Mouse (Mus musculus) neural tube, embryonic 15.5 days (tissue): ENCODE data around the gene Iqcc. TPM values are rescaled to one million over a fixed set of nuclear protein-coding genes. Genes with fewer than 3 reads are reported as not detected.

Experiments
- ATAC-seq: fragments of 200-750 bp; cut with Nextera tagmentation; 2 replicates; pipeline ENCODE4 v1.8.0; 2017; ENCODE audit warnings: mild to moderate bottlenecking, moderate TSS enrichment, moderate library complexity; ENCODE audit not compliant: low FRiP score
- H3K27ac ChIP-seq: fragments of 300-500 bp; sonication (generic); replicated peaks from 2 replicates; pipeline ENCODE4 v1.5.1; 2015; ENCODE audit warnings: mild to moderate bottlenecking, inconsistent platforms
- H3K27me3 ChIP-seq: fragments of 300-500 bp; sonication (generic); replicated peaks from 2 replicates; pipeline ENCODE4 v1.6.1; 2015; ENCODE audit warnings: inconsistent platforms
- H3K36me3 ChIP-seq: fragments of 300-500 bp; sonication (generic); 2 replicates; pipeline ENCODE4 v1.6.1; 2015; ENCODE audit warnings: inconsistent platforms
- H3K4me1 ChIP-seq: fragments of 300-500 bp; sonication (generic); 2 replicates; pipeline ENCODE4 v1.6.1; 2015; ENCODE audit warnings: inconsistent platforms
- H3K4me2 ChIP-seq: fragments of 300-500 bp; sonication (generic); 2 replicates; pipeline ENCODE4 v1.6.1; 2015; ENCODE audit warnings: inconsistent platforms, mild to moderate bottlenecking, moderate library complexity
- H3K4me3 ChIP-seq: fragments of 300-500 bp; sonication (generic); replicated peaks from 2 replicates; pipeline ENCODE4 v1.5.1; 2015; ENCODE audit warnings: mild to moderate bottlenecking, inconsistent platforms
- H3K9ac ChIP-seq: fragments of 300-500 bp; sonication (generic); replicated peaks from 2 replicates; pipeline ENCODE4 v1.6.1; 2015; ENCODE audit warnings: mild to moderate bottlenecking, inconsistent platforms
- H3K9me3 ChIP-seq: fragments of 300-500 bp; sonication (generic); replicated peaks from 2 replicates; pipeline ENCODE4 v1.6.1; 2016; ENCODE audit warnings: inconsistent platforms
- WGBS: fragments of 180-500 bp; shearing (Covaris S2); methylation state at CpG from one replicate; pipeline ENCODE4 v1.1.7; 2015; ENCODE audit warnings: mixed read lengths; 5-methylcytosine and 5-hydroxymethylcytosine counted together
- polyA plus RNA-seq: library from polyadenylated mRNA; unstranded; fragments of >200 nt; fragmentation: Nextera tagmentation; extraction: Ambion mirVana; gene quantifications from 2 replicates; pipeline ENCODE4 v1.2.1, GENCODE M21; 2015

The Iqcc gene
- polyA plus RNA-seq, 1 experiment from 2014 or later = 34.5 TPM

- Histone ChIP-seq H3K9ac (no peak overlapping the region), H3K4me1 (peaks cover 8% of the 10 kb centered on the region), H3K4me2 (no peak overlapping the region), H3K9me3 (no peaks in the 10 kb centered on the region), H3K27ac (no peak overlapping the region), H3K4me3 (no peak overlapping the region), H3K36me3 (no peaks in the 10 kb centered on the region), H3K27me3 (no peaks in the 10 kb centered on the region)
- no peak for ATAC-seq
- WGBS = 34% methylated on average over 7 of the region's 8 CpGs
These were observed 43.6 kb downstream of the Iqcc start for GRCm38 (mm10) chr4:129575171-129575844.

DNA sequence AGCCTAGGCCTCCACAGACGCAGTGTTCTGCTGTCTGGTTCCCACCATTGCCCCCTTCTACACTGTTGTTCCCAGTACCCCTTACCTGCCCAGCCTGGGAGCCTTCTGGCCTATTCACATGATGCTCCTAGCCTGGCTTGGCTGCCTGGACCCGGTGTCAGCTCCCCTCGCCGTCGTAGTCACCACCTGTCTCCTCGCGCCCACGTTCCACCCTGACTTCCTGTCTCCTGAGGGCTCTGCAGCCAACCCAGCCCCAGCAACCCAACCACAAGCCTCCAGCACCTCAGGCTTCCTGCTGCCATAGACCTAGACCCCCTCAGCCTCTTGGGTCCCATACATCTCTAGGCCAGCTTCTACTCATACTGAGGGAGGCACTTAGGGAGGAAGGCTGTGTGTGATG is 45.5 kb downstream of the Iqcc start, which contains the start of gene Lck:
TSS of gene Lck (minus strand) at position 212 of the 400 bp plus-strand sequence.
- Histone ChIP-seq H3K4me1 (peaks cover 8% of the 10 kb centered on the region), H3K4me2 (no peak within 1 kb of the TSS), H3K36me3 (no peaks in the 10 kb centered on the region), H3K27me3 (no peaks in the 10 kb centered on the region), H3K27ac (no peak within 1 kb of the TSS), H3K4me3 (no peak within 1 kb of the TSS), H3K9me3 (no peaks in the 10 kb centered on the region), H3K9ac (no peak within 1 kb of the TSS)
- no peak for ATAC-seq
- whole genome bisulfite sequencing = 95% methylated on average over 8 of the region's 8 CpGs

- H3K27me3 ChIP-seq = no peaks in the 10 kb centered on the region
- no peaks in the 10 kb centered on the region for H3K36me3 ChIP-seq
- H3K9ac ChIP-seq = no peak overlapping the region
- no peak overlapping the region for H3K4me2 ChIP-seq
- 95% methylated on average over 4 of the region's 4 CpGs for WGBS
- no peak overlapping the region for H3K27ac ChIP-seq
- ATAC-seq = no peak
- peaks cover 8% of the 10 kb centered on the region for H3K4me1 ChIP-seq
- H3K9me3 ChIP-seq = no peaks in the 10 kb centered on the region
- H3K4me3 ChIP-seq = no peak overlapping the region
These were observed 45.9 kb downstream of the Iqcc start for GRCm38 (mm10) chr4:129573093-129573370.

DNA sequence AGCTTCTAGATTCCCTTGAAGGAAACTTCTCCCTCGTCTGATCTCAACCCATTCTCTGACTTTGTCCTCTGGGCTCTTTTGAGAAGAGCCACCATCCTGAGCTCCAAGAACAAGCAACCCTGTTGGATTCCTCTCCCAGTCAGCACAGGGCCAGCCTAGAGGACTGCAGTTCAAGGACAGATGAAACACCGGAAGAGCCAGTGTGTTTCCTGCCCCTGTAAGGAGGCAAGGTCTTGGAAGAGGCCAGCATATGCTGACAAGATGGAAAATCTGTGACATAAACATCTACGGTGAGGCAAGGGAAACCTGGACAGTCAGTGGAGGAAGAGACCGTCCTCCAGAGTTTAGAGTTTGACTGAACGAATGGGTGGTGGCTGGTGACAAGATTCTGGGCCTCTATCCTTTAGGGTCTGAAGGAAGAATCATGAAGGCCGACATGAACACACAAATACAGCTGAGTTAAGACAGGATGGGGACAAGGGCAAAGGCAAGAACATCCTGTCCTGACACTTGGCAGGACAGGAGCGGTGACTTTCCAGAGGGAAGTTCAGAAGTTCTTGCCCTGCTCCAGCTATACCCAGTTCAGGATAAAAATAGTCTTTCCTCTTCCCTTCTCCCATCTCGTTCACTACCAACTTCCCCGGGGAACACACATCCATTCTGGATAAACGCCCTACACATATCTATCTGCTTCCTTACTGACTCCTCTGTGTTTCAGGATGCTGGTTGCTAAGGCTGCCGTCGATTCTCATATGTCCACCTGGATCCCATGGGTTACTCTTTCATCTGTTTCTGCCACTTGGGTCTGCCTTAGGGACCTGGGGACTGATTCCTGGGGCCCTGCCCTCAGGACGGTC is 46.4 kb downstream of the Iqcc start:
- H3K4me3 ChIP-seq = no peak overlapping the region
- H3K27me3 ChIP-seq = no peaks in the 10 kb centered on the region
- no peak overlapping the region for H3K27ac ChIP-seq
- H3K4me1 ChIP-seq = peaks cover 8% of the 10 kb centered on the region
- H3K4me2 ChIP-seq = no peak overlapping the region
- 87% methylated on average over 13 of the region's 13 CpGs for WGBS
- H3K9ac ChIP-seq = no peak overlapping the region
- no peak for ATAC-seq
- H3K36me3 ChIP-seq = no peaks in the 10 kb centered on the region
- H3K9me3 ChIP-seq = no peaks in the 10 kb centered on the region

DNA sequence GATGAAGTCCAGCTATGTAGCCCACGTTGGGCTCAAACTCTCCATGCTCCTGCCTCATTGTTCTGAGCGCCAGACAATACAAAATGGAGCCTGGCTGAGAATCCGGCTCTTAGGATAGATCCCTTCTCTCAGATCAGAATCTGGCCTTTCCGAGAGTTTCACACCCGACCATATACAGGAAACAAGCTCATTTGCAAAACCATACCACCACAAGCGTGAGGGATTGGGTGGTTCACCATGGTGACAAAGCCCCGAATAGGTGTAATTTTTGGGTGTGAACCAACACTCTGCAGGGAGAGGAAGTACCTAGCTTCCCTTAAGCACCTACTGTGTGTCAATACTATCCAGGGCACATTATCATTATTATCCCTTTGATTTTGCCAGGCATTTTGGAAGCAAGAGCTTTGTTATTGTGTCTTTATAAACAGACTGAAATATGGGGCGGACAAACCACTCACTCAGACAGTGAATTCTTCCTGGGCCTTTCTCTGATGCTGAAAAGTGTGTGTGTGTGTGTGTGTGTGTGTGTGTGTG is 47.3 kb downstream of the Iqcc start:
- WGBS = 78% methylated on average over 8 of the region's 8 CpGs
- H3K9ac ChIP-seq = no peak overlapping the region
- H3K9me3 ChIP-seq = no peaks in the 10 kb centered on the region
- H3K4me3 ChIP-seq = no peak overlapping the region
- no peak for ATAC-seq
- no peaks in the 10 kb centered on the region for H3K4me1 ChIP-seq
- no peak overlapping the region for H3K4me2 ChIP-seq
- H3K36me3 ChIP-seq = no peaks in the 10 kb centered on the region
- H3K27ac ChIP-seq = no peak overlapping the region
- no peaks in the 10 kb centered on the region for H3K27me3 ChIP-seq

DNA sequence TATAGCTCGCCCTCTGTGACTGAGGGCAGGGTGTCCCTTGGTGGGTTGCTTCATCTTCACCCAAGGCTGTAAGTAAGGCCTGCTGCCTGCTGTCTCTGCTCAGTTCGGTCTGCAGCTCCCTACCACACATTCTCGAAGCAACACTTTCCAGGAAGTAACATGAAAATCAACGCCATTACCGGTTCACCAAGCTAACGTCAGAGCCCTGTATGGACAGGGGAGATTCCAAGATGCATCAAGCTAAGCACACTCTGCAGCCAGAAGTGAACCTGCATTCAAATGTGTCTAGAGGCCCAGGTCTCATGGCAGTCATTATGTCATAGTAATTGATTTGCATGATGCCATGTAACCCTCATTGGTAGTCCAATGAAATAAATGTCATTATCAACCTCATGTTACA is 48.9 kb downstream of the Iqcc start:
- Histone ChIP-seq H3K4me1 (no peaks in the 10 kb centered on the region), H3K4me3 (no peak overlapping the region), H3K9me3 (no peaks in the 10 kb centered on the region), H3K36me3 (no peaks in the 10 kb centered on the region), H3K27me3 (no peaks in the 10 kb centered on the region), H3K4me2 (no peak overlapping the region), H3K9ac (no peak overlapping the region), H3K27ac (no peak overlapping the region)
- ATAC-seq = no peak
- WGBS = 91% methylated on average over 6 of the region's 6 CpGs

GRCm38 (mm10) chr4:129568366-129568765 is 50.5 kb downstream of the Iqcc start:
- no peaks in the 10 kb centered on the region for H3K27me3 ChIP-seq
- no peak overlapping the region for H3K4me3 ChIP-seq
- no peaks in the 10 kb centered on the region for H3K4me1 ChIP-seq
- H3K9ac ChIP-seq = no peak overlapping the region
- ATAC-seq = no peak
- no peaks in the 10 kb centered on the region for H3K9me3 ChIP-seq
- WGBS = 95% methylated on average over 7 of the region's 7 CpGs
- H3K4me2 ChIP-seq = no peak overlapping the region
- no peak overlapping the region for H3K27ac ChIP-seq
- no peaks in the 10 kb centered on the region for H3K36me3 ChIP-seq

DNA sequence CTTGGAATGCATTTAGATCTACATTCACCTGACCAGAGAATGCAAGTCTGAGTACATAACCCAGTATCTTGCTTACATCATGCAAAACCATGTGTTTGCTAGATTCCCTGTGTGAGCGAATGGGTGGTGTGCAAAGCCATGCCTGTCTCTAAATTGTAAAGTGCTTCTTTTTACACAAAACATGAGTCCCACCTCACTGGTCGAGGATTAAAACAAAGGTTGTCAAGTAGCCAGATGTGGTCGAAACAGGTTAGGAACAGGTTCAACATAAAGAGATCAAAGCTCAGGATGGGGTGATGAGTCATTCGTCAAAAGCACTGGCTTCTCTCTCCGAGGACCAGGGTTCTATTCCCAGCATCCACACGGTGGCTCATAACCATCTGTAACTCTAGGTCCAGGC is 53.8 kb downstream of the Iqcc start:
- Histone ChIP-seq H3K9ac (no peak overlapping the region), H3K4me1 (no peaks in the 10 kb centered on the region), H3K4me3 (no peak overlapping the region), H3K4me2 (no peak overlapping the region), H3K27me3 (no peaks in the 10 kb centered on the region), H3K9me3 (no peaks in the 10 kb centered on the region), H3K36me3 (no peaks in the 10 kb centered on the region), H3K27ac (no peak overlapping the region)
- 90% methylated on average over 6 of the region's 6 CpGs for WGBS
- ATAC-seq = no peak

Other genes with a start within 250 kb of the Iqcc start
- gene Zbtb8a, start 241.0 kb downstream of the Iqcc start, polyA plus RNA-seq = 18.2 and 20.2 TPM in 2 replicates
- gene Zbtb8b, start 178.2 kb downstream of the Iqcc start, polyA plus RNA-seq = 14.2 and 15.8 TPM in 2 replicates
- 32.7 and 34.0 TPM in 2 replicates for gene Bsdc1, start 157.5 kb downstream of the Iqcc start, polyA plus RNA-seq
- gene Tssk3, start 128.1 kb downstream of the Iqcc start, polyA plus RNA-seq = 0.19 and 0.27 TPM in 2 replicates
- 0.38 and 0.93 TPM in 2 replicates for gene Fam229a, start 127.9 kb downstream of the Iqcc start, polyA plus RNA-seq
- 1,442 and 1,675 TPM in 2 replicates for gene Marcksl1, start 105.5 kb downstream of the Iqcc start, polyA plus RNA-seq
- 77.8 and 119 TPM in 2 replicates for gene Hdac1, start 76.4 kb downstream of the Iqcc start, polyA plus RNA-seq
- 11.2 and 99.1 TPM in 2 replicates for gene Lck, start 45.5 kb downstream of the Iqcc start, polyA plus RNA-seq
- gene Fam167b, start 40.5 kb downstream of the Iqcc start, polyA plus RNA-seq = 1.3 TPM in 1 of 2 replicates, not detected in the other
- gene Eif3i, start 18.5 kb downstream of the Iqcc start, polyA plus RNA-seq = 205 and 232 TPM in 2 replicates
- 198 and 199 TPM in 2 replicates for gene Tmem234, start 18.4 kb downstream of the Iqcc start, polyA plus RNA-seq
- 2.5 and 3.8 TPM in 2 replicates for gene Dcdc2b, start 4.8 kb downstream of the Iqcc start, polyA plus RNA-seq
- gene Ccdc28b, start 4.8 kb upstream of the Iqcc start, polyA plus RNA-seq = 155 and 168 TPM in 2 replicates
- gene Txlna, start 22.0 kb upstream of the Iqcc start, polyA plus RNA-seq = 37.3 and 51.0 TPM in 2 replicates
- gene Kpna6, start 53.7 kb upstream of the Iqcc start, polyA plus RNA-seq = 17.4 and 17.9 TPM in 2 replicates
- 13.9 and 15.4 TPM in 2 replicates for gene Tmem39b, start 77.7 kb upstream of the Iqcc start, polyA plus RNA-seq
- 105 and 106 TPM in 2 replicates for gene Khdrbs1, start 123.2 kb upstream of the Iqcc start, polyA plus RNA-seq
- 217 and 247 TPM in 2 replicates for gene Ptp4a2, start 192.1 kb upstream of the Iqcc start, polyA plus RNA-seq